Mouse (Mus musculus) right cerebral cortex, postnatal 10 days (tissue): ENCODE data around the gene Dynll2.

Experiments used
- DNase-seq, 2 experiments: peaks; one replicate each; pipeline ENCODE4 v3.0.0; 2021; ENCODE audit warnings: low spot score in 2 of 2

The Dynll2 gene

DNA sequence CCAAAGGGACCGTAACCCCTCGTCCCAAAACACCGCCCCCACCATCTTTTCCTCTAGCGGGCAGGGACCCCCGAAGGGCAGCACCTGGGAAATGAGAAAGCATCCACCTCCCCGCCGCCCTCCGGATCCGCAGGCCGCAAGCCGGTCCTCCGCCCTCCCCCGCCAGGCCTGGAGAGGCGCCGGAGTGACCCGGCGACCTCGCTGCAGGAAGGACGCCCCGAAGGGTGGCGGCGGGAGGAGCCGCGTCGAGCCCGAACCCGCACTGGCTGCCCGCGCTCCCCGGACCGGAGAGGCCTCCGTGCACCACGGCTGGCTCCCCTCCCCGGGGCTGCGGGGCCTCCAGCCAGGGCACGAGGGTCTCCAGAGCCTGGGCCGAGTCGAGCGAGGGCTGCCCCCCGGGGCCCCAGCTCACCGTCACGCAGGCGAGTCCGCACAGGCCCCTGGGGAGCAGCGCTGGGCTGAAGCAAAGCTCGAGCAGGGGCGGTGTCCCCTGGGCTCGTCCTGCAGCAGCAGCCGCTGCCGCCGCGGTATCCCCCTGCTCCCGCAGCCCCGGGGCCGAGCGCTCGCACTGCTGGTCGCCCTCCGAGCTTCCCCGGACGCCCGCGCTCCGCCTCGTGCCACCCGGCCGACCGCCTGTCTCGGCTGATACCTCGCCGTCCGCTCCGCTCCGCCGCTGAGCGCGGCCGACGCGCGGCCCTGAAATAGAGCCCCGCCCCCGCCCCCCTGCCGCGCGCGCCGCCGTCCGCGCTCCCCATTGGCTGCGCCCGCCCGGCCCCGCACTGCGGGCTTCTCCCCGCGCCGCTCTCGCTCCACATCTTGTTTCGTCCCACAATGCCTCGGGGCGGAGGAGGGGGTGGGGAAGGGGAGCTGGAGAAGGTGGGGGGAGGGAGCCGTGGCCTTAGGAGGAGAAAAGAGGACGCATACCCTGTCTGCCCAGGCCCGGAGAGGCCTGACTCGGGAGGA lies at the start of gene Dynll2:
Gene Dynll2 (minus strand): TSS at position 703 of the 963 bp plus-strand sequence.
- peak; percentile 94 to 95 for DNase-seq

DNA sequence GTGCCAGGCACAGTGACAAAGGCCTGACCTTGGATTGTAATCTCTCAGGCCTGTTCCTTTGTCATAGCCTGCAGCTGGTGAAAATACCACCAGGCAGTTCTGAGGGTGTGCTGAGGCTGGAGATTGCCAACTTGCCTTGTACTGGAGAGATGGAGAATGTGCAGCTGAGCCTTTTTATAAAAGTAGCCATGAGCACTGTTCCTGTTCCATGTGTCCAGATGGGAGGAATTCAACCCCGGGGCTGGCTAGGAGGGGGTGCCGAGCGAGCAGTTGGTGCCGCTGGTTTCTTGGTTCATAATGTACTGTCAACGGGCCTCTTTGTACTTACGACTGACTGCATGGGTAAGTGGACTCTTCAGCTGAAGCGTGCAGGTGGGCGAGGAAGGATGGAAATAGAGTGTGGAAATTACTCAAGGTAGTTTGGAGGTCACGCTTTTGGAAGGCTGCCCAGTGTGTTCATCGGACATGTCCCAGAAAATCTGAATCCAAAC lies 49.5 kb upstream of the Dynll2 start:
- DNase-seq, result peak; percentile 21 to 26

DNA sequence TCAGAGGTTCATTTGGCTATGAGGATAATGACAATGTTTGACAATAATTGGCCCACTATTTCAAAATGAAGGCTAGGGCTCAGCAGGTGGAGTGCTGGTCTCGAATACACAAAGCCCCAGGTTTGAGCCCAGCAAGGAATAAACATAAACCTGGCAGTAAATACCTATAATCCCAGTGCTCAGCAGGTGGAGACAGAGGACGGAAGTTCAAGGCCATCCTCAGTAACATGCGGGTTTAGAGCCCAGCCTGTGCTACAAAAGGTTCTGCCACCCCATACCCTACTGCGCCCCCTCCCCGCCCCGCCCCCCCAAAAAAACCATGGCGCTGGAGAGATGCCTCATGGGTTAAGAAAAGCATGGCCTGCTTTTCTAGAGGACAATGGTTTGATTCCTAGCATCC lies 48.6 kb upstream of the Dynll2 start:
- no peak for DNase-seq

DNA sequence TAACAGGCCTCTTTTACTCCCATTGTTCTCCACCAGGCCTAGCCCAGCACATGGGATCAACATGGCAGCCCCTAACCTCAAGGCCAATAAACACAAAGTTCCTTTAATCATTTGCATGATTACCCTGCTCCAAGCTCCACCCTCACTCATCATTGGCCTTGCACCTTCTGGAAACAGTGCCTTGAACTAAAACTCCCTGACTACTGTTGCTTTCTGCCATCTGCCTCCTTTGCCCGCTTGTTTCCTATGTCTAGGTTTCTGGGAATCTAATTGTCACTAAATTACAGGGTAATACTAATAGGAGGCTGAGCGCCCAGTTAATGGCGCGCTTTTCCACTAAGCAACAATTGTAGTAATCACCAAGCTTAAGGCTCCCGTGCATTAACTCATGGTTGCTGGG lies 44.4 kb upstream of the Dynll2 start:
- no peak for DNase-seq

DNA sequence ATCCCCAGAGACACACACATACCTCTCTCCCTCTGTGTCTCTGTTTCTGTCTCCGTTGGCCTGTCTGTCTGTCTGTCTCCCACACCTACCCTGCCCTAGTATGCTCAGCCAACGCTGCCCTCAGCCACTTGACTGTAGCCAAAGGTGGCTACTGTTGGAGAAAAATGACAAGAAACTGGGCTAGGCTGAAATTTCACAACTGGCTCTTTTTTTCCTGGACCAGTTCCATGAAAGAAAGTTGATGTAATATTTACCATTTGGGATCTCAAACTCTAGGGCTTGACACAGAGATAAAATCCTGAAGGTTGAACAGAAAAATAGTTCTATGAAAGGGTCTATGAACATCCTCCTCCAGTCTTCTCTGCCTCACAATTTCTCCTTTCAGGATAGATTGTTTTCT lies 43.5 kb upstream of the Dynll2 start:
- DNase-seq, result no peak

DNA sequence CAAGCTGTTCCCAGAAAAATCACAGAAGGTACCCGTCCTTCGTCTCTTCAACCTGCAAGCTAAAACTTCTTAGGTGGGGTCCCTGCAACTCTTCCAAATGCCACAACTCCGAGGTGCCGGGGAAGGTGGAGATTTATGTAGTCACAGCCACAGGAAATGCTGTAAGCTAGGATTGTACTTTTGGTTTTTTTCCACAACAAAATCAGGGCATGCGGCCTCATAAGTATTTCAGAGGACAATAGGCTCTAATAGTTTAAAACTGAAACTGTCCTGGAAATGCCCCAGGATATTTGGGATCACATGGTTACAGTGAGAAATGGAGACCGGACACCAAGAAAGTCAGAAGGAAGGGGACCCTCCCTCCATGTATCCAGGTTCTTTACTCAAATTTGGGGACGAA lies 42.9 kb upstream of the Dynll2 start:
- DNase-seq, result no peak

DNA sequence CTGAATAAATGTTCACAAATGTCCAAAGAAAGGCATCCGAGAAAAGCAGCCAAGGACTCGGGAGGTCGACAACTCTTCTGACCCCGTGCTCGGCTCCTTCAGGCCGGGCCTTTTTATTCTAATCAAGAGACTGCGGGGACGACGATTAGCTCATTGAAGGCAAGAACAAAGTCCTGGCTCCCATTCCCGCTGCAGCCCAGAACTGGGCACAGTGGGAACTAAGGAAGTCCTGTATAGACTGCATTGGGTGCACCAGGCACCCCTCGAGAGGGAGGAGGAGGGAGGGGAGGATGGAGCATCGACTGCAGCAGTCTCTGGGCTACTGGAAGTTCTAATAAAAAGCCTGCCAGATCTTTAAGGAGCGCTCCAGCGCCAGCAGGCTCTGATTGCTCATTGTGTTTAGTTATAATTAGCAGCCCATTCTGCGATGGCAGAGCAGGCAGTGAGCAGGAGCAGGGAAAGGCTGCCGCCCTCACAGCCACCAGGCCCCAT lies 40.9 kb upstream of the Dynll2 start:
- DNase-seq, result peak; percentile 67 to 76

DNA sequence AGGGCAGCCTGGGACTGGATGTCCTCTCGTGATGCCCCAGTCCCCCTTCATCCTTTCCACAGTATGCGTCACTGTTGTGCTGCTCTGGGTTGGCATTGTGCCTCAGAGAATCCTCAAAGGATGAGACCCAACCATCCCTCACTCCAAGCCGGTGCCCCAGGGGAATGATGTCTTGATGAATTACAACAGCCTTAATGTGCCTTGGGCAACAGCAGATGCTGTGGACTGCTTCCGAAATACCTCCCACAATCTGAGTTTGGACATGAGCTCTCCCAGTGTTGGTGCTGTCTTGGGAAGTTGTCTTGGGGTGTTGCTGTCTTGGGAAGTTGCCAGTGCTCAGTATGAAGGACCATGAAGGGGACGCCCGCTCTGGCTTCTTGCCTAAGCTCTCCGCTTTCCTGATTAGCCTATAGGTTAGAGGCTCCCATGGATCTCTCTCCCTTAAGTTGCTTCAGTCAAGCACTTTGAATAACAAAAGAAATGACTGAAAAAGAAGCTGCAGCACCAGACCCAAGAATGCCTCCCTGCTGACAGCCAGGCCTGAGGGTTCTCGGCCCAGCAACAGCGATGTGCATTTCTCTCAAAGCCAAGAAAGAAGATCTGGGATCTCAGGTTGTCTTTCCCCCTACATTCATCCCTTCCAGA lies 40.2 kb upstream of the Dynll2 start:
- DNase-seq, result no peak

DNA sequence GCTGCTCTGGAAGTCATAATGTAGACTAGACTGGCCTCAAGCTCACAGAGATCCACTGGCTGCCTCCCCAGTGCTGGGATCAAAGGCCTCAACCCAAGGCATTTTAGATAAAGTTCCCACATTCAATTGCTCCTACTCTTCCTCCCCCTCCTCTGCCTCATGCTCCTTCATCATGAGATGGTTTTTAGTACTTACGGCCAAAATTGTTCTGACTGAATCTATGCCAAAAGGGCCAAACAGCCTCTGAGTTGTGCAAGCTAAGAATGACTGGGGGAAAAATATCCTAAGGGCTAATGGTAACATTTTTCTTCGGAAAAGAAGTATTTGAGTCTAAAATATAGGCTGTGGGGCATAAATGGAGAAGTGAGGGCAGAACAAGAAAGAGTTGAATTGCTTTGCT lies 36.6 kb upstream of the Dynll2 start:
- DNase-seq, result no peak

DNA sequence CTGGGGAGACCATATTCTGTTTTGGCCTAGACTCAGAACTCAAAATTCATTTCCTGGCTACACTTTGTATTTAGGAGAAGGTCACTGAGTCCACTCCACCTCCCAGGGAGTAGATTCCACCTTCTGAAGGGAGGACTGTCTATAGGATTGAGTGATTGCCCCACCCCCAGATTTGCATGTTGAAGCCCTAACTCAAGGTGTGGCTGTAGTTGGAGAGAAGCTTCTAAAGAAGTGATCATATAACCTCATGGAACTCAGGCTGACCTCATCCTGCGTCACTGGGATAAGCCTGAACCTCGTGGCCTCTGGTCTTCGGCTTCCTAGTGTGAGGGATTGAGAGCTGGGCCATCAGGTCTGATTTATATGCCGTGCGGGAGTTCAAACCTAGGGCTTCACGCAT lies 28.5 kb upstream of the Dynll2 start:
- no peak for DNase-seq

DNA sequence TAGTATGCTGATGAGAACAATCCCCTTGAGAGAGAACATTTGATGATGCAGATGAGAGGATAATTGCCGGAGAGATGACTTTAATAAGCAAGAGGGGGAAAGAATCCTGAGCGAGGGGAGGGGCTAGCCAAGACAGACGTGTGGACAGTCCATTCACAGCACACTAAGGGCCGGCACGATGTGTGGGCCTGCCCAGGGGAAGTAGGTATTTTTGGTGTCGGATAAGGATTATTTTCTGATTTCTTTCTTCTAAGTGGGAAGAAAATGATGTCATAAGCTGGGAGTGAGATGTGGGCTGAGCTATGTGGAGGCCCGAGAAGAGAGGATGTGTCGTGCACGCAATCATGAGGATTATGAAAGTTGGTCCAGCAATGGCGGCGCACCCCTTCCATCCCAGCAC lies 27.8 kb upstream of the Dynll2 start:
- DNase-seq, result peak; percentile 43

DNA sequence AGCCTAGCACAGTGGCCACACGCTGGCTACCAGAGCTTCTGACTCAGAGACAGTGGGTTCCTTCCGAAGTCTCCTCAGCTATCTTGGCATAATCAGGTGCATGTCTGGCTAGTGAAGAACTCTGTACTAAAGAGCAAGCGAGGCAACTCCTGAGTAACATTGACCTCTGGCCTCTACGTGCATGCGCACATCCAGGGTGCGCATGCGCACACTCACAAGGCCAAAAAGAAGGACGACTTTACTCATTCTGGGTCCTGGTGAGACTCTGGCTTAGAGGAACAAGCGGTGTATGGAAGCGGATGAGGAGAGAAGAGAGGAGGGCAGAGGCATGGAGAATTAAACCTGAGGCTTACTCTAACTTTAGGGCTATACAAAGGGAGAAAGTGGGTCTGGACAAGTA lies 26.3 kb upstream of the Dynll2 start:
- DNase-seq, result no peak

DNA sequence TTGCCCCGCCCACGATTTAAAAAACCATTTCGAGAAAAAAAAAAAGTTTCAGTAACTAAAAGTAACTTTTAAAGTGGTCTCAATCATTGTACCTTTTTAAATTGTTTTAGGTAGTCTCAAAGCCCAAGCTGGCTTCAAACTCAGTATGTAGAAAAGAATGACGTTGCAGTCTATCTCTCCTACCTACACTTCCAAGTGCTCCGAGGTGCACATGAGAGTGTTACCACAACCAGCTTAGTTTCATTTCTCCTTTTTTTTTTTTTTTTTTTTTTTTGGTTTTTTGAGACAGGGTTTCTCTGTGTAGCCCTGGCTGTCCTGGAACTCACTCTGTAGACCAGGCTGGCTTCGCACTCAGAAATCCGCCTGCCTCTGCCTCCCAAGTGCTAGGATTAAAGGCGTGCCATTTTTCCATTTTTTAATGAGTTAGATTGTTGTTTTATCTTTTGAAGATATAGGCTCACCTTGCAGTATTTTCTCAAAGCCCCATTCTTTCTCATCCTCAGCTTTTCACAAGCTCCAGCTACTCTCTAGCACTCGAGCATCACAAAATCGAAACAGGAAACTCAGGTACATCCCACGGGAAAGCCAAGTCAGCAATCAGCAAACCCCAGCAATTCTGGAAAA lies 25.4 kb upstream of the Dynll2 start:
- no peak for DNase-seq

DNA sequence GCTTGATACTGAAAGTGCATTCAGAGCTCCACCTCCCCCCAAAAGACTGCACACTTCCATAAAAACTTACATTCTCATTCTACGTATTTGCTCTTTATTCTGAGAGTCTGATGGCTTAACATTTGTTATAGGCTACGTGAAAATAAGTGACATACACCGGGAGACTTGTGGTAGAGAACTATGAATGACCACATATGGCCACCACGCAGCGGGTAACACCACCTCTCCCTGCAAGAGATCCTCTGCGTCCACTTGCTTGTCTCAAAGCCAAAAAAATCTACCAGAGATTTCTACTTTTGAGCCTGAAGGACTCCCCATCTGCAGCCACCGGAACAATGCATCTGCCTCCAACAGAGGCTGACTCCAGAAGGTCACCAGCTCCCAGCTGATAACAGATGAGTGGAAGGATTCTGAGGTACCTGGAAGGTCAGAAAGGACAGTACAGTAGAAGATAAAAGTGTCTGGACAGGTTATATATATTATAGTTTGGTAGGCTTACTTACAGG lies 24.6 kb upstream of the Dynll2 start:
- no peak for DNase-seq

DNA sequence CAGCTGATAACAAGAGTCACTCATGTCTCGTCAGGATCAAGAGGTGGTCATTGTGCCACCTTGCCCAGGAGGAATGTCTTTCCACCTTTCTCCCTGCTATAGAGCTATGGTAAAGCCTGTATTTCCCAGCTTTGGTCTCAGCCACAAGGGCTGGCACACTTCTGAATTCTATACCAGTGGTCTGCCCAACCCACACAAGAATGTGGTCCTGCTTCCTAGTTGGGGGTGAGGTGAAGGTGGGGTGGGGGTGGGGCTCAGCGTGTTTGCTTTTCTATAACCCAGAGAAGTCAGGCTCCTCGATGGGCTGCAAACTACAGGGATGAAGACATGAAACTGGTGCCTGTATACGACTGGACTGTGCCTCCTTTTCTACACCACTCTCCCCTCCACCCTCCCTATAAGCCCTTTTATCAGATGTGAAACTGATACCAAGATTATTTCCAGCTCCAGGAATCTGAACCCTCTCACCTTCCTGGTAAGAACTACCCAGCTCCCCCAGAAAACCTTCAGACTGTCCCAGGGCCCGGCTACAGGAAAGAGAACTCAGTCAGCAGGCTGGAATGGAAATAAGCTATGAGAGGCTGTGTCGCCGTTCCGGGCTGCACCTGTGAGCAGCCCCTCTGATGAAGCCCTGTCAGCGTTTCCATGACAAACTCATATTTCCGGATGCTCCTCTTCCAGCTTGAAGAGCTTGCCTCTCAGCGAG lies 24.0 kb upstream of the Dynll2 start:
- DNase-seq, result peak; percentile 47 to 65

DNA sequence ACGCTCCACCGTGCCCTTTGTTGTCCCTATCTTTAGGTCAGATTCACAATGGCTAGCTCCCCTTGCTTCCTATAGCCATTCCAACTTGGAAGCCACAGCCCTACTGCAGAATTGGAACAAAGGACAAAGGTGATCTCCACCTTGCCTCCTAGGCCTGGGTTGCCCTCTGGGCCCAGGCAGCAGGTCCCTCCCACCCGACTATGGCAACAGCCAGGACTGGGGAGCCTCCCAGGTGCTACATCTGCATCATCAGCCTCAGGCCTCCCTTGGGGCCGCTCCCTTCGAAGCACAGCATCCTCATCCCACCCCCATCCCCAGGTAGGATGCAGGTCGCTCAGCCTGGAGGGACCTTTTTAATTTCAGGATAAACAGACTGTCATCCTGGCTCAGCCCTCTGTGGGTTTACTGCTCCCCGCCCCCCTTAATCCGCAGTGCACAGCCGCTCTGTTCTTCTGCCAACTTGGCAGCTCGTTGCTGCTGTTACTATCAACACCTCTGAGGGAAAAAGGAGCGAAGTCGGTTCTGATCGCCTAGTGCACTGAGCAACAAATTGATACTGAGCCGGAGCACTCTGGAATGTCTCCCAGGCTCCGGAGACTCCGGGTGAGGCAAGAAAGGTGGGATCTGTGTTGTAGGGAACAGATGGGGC lies 22.3 kb upstream of the Dynll2 start:
- DNase-seq, result peak; percentile 74 to 85

DNA sequence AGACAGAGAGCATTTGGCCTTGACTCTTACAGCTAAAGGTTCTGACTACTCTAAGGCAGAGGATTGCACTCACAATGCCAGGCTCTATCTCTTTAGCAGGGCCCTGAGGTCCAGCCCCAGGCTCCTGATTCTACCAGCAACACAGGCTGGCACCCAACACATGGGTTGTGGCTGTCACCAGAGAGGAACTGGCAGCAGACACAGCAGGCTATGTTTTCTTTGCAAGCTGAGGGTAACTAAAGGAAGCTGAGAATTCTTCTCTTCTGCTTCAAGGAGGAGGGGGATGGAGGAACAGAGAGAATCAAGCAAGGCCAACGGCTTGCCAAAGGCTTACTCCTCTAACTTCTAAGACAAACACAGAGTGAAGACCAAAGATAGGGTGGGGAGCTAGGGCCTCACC lies 21.3 kb upstream of the Dynll2 start:
- DNase-seq, result peak in 1 of 2 experiments; percentile 29

DNA sequence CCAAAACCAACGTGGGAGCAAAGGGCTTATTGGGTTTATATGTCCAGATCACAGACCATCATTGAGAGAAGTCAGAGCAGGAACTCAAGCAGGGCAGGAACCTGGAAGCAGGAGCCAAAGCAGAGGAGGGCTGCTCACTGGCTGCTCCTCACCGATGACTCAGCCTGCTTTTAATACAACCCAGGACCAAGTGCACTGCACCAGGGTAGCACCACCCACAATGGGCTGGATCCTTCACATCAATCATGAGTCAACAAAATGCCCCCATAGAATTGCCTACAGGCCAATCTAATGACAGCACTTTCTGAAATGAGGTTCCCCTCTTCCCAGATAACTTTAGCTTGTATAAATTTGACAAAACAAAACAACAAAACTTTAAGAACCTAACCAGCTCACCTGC lies 16.8 kb upstream of the Dynll2 start:
- DNase-seq, result no peak

DNA sequence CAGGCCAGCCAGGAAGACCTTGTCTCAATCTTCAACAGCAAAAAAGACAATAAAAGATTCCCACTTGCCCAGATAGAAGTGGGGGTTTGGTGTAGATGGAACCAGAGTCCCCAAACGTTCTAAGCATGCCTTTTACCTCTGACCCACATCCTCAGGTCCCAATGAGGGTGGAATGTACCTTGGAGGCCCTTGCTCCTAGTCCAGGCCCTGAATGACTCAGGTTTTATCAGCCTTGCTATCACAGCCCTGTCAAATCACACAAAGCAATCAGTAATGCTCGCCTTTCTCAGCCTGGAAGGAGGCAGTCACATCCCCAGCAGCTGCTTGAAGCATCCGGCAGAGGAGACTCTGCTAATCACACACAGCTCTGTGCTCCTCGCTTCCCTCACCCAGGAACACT lies 15.4 kb upstream of the Dynll2 start:
- no peak for DNase-seq

DNA sequence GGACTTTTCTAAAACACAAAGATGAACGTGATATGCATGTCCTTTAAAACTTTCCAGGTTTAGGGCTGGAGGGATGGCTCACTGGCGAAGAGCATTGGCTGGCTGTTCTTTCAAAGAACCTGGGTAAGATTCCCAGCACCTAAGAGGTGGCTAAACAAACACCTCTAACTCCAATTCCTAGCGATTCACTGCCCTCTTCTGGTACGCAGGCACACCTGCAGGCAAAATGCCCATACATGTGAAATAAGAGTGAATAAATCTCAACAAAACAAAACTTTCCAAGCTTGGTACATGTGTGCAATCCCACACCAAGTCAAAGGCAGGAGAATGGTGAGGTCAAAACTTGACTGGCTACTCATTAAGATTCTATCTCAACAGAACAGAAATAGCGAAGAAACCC lies 12.4 kb upstream of the Dynll2 start:
- no peak for DNase-seq

DNA sequence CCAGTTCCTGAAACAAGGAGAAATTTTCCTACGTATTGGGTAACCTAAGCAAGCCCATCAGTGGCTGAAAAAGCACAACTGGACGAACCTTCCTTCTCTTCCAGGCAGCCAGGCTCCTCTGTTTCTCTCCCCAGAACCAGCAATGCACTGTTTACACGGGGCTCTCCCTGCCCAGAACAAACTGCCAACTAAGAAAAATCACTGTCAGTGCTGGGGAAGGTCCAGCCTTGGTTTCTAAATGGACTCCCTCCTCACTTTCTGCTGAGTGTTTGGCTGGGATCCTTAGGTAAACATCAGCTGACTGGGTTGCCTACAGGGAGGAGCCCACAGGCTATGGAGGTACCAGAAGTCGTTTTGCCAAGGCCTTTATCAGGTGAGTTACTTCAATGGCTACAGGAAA lies 4.5 kb upstream of the Dynll2 start:
- no peak for DNase-seq
